In the genomic region with DNA sequence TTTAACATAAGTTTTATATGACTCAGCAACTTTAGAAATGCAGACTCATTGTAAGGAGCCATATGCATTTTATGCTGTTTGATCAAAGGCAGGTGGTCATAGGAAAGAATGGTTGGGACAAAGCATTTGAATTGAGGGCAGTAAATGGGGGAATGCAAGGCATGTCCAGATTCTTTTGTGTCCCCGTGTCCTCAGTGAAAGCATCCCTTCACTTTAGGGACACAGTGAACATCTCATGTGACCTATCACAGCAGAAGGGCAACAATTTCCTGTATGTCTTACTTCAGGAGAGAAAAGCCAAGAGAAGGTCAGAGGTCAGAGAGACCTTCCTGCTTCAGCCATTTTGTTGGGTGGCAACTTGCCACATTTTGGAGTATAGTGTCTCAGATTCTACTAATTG, we compare ENCODE assay signal across 18 mouse cellular contexts.
"Had no signal": no experiment of that assay in that cellular context is flagged by ENCODE, and none has a peak within 500 bp of the region (broad histone marks: within the 10 kb centered on the region; RNA-seq: fewer than 3 reads in every experiment).

No protein-coding gene starts in this region.

- DNase-seq: lung, adult 18-20 months; lung, embryonic 14.5 days; lung, postnatal 10 days; lung, postnatal 4 days; retina, postnatal 1 day; right cerebral cortex, adult 18-20 months; right cerebral cortex, postnatal 25 days; right cerebral cortex, postnatal 4 days; spleen, adult 18-20 months; thymus, adult 18-20 months; thymus, postnatal 14 days; thymus, postnatal 36 days had no signal

- H3K4me1 ChIP-seq: midbrain, embryonic 10.5 days; midbrain, embryonic 13.5 days; midbrain, embryonic 15.5 days; neural tube, embryonic 15.5 days had no signal

- H3K4me2 ChIP-seq: lung, embryonic 14.5 days; midbrain, embryonic 13.5 days; midbrain, embryonic 15.5 days; neural tube, embryonic 13.5 days; neural tube, embryonic 15.5 days had no signal

- H3K27me3 ChIP-seq: midbrain, embryonic 13.5 days; midbrain, embryonic 15.5 days; neural tube, embryonic 13.5 days; neural tube, embryonic 15.5 days had no signal

- H3K4me3 ChIP-seq: midbrain, embryonic 10.5 days; midbrain, embryonic 13.5 days; midbrain, embryonic 15.5 days; myocyte; neural tube, embryonic 13.5 days; neural tube, embryonic 15.5 days had no signal

- H3K9me3 ChIP-seq: midbrain, embryonic 10.5 days; midbrain, embryonic 13.5 days; midbrain, embryonic 15.5 days; neural tube, embryonic 13.5 days; neural tube, embryonic 15.5 days had no signal

- H3K27ac ChIP-seq: midbrain, embryonic 10.5 days; midbrain, embryonic 13.5 days; midbrain, embryonic 15.5 days; neural tube, embryonic 13.5 days; neural tube, embryonic 15.5 days had no signal

- ATAC-seq: midbrain, embryonic 13.5 days; midbrain, embryonic 15.5 days had no signal

- H3K9ac ChIP-seq: lung, embryonic 14.5 days; midbrain, embryonic 13.5 days; midbrain, embryonic 15.5 days; neural tube, embryonic 13.5 days; neural tube, embryonic 15.5 days had no signal

- H3K36me3 ChIP-seq: midbrain, embryonic 10.5 days; midbrain, embryonic 13.5 days; midbrain, embryonic 15.5 days; neural tube, embryonic 13.5 days; neural tube, embryonic 15.5 days had no signal
